In the genomic region with DNA sequence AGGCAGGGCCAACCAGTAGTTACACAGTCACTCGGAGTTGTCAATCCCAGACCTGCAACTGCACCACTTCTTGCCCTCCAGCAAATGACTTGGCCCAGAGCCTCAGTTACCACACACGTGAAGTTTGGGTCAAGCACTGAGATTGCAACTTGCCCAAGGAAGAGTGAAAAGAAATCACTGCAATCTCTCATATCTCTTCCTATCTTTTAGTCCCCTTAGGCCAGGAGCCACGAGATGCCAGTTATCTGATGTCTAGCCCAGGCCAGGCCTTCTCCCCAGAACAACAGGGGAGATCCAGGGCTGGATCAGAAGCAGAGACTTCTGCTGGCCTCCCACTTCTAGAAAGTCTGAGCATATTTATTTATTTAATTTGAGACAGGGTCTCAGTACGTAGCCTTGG, we compare ENCODE assay signal across 29 mouse cellular contexts. TPM values are rescaled to one million over a fixed set of nuclear protein-coding genes. Genes with fewer than 3 reads are reported as not detected.
DNase-seq lines count a peak whose midpoint lies in the region; ATAC-seq and TF ChIP-seq lines count a peak whose summit lies in the region.
"Had no signal": no experiment of that assay in that cellular context is flagged by ENCODE, and none has a peak within 500 bp of the region (broad histone marks: within the 10 kb centered on the region; RNA-seq: fewer than 3 reads in every experiment).

No protein-coding gene starts in this region.

- ATAC-seq in cerebellum, adult (ENCODE audit: insufficient number of reproducible peaks, low FRiP score, low TSS enrichment), result no peak
- no peak for ATAC-seq in liver, embryonic 12.5 days
- no peak for ATAC-seq in frontal cortex, adult (ENCODE audit: low TSS enrichment)
- ATAC-seq: forebrain, embryonic 15.5 days; intestine, postnatal 0 days had no signal

- H3K27ac ChIP-seq in kidney, adult 2 months (ENCODE audit: insufficient read depth, low read depth, low read length), result no peak overlapping the region
- H3K27ac ChIP-seq in liver, embryonic 12.5 days, result peak overlapping the region; percentile 94; the same call in 1 of the 2 replicates
- H3K27ac ChIP-seq: forebrain, embryonic 15.5 days; heart, adult 2 months; heart, embryonic 13.5 days; midbrain, embryonic 12.5 days; neural tube, embryonic 13.5 days had no signal

- no peak overlapping the region for H3K9ac ChIP-seq in liver, embryonic 12.5 days
- H3K9ac ChIP-seq: forebrain, embryonic 15.5 days had no signal

- no peak overlapping the region for H3K4me3 ChIP-seq in kidney, adult 2 months (ENCODE audit: insufficient read depth, low read depth, low read length)
- no peak overlapping the region for H3K4me3 ChIP-seq in liver, embryonic 12.5 days
- H3K4me3 ChIP-seq: forebrain, embryonic 15.5 days; gastrocnemius, adult 2 months; heart, adult 2 months; heart, embryonic 13.5 days; layer of hippocampus, adult 2 months; midbrain, embryonic 12.5 days; neural tube, embryonic 13.5 days had no signal

- H3K4me1 ChIP-seq in kidney, adult 2 months (ENCODE audit: control insufficient read depth, insufficient read depth, low read length), result peaks cover 21% of the 10 kb centered on the region
- peaks cover 80% of the 10 kb centered on the region for H3K4me1 ChIP-seq in liver, embryonic 12.5 days

- H3K27me3 ChIP-seq in kidney, adult 2 months (replicated peaks; ENCODE audit: control insufficient read depth, insufficient read depth, low read length), result no peaks in the 10 kb centered on the region
- no peaks in the 10 kb centered on the region for H3K27me3 ChIP-seq in liver, embryonic 12.5 days (replicated peaks)
- H3K27me3 ChIP-seq: CH12.LX; forebrain, embryonic 15.5 days; heart, embryonic 13.5 days; megakaryocyte, embryonic 14.5 days had no signal

- H3K36me3 ChIP-seq in kidney, adult 2 months (ENCODE audit: control insufficient read depth, insufficient read depth, low read length), result no peaks in the 10 kb centered on the region
- H3K36me3 ChIP-seq in liver, embryonic 12.5 days, result peaks cover 15% of the 10 kb centered on the region
- H3K36me3 ChIP-seq: forebrain, embryonic 15.5 days; heart, embryonic 13.5 days; midbrain, embryonic 12.5 days had no signal

- peak; percentile 27 for DNase-seq in cerebellum, adult 9-10 months
- peak; percentile 34 for DNase-seq in kidney, adult 2 months
- DNase-seq in kidney, postnatal 25 days, result no peak
- DNase-seq in thymus, postnatal 0 days (ENCODE audit: low spot score), result no peak
- DNase-seq: adrenal gland, adult 2 months; adrenal gland, postnatal 36 days; cerebellum, adult 8-10 months; cerebellum, postnatal 36 days; gastrocnemius, adult 2 months; gastrocnemius, postnatal 36 days; heart, adult 2 months; heart, postnatal 10 days; kidney, postnatal 14 days; left cerebral cortex, postnatal 4 days; lung, postnatal 36 days; thymus, postnatal 14 days had no signal

- H3K4me2 ChIP-seq in liver, embryonic 12.5 days, result no peak overlapping the region
- H3K4me2 ChIP-seq: forebrain, embryonic 15.5 days; heart, embryonic 13.5 days; midbrain, embryonic 12.5 days; neural tube, embryonic 13.5 days had no signal

- no peak for TF ChIP-seq CTCF in kidney, adult 2 months (conservative IDR thresholded peaks at IDR 0.05; ENCODE audit: insufficient read depth, insufficient read length, low read depth, low read length)

- no peaks in the 10 kb centered on the region for H3K9me3 ChIP-seq in liver, embryonic 12.5 days (replicated peaks)
- H3K9me3 ChIP-seq: forebrain, embryonic 15.5 days; heart, embryonic 13.5 days; megakaryocyte, embryonic 14.5 days; midbrain, embryonic 12.5 days; neural tube, embryonic 13.5 days had no signal

- 73% methylated on average over 4 of the region's 4 CpGs for WGBS in kidney, adult 2 months
- 57% methylated on average over 4 of the region's 4 CpGs for WGBS in liver, embryonic 12.5 days (ENCODE audit: insufficient replicate concordance)

- no peak for TF ChIP-seq POLR2A in kidney, adult 2 months (IDR thresholded peaks at IDR 0.05; ENCODE audit: low read depth, low read length)

RNA-seq across cellular contexts. Expression of gene Mfsd12, which starts 1.8 kb away (rescaled TPM):
- polyA plus RNA-seq in kidney, adult 2 months (2012; rRNA removed), result 23.4 and 28.1 TPM in 2 replicates
- polyA plus RNA-seq in liver, embryonic 12.5 days (2016; fragmentation: Nextera tagmentation; extraction: Ambion mirVana), result 20.8 and 21.0 TPM in 2 replicates
- polyA plus RNA-seq in thymus, postnatal 0 days (2015; fragmentation: Nextera tagmentation; extraction: Ambion mirVana), result 36.3 and 38.1 TPM in 2 replicates

RNA-seq across cellular contexts. Expression of gene Hmg20b, which starts 5.3 kb away (rescaled TPM):
- 66.4 and 82.1 TPM in 2 replicates for polyA plus RNA-seq in kidney, adult 2 months (2012; rRNA removed)
- 39.9 and 47.1 TPM in 2 replicates for polyA plus RNA-seq in liver, embryonic 12.5 days (2016; fragmentation: Nextera tagmentation; extraction: Ambion mirVana)
- 88.5 and 100 TPM in 2 replicates for polyA plus RNA-seq in thymus, postnatal 0 days (2015; fragmentation: Nextera tagmentation; extraction: Ambion mirVana)

RNA-seq across cellular contexts. Expression of gene 4930404N11Rik, which starts 10.1 kb away (rescaled TPM):
- polyA plus RNA-seq in kidney, adult 2 months (2012; rRNA removed), result 0.16 and 0.61 TPM in 2 replicates
- 1.4 TPM in 2 replicates for polyA plus RNA-seq in liver, embryonic 12.5 days (2016; fragmentation: Nextera tagmentation; extraction: Ambion mirVana)
- 1.7 and 3.0 TPM in 2 replicates for polyA plus RNA-seq in thymus, postnatal 0 days (2015; fragmentation: Nextera tagmentation; extraction: Ambion mirVana)
- polyA plus RNA-seq: embryonic facial prominence, embryonic 11.5 days had no signal

RNA-seq across cellular contexts. Expression of gene Gipc3, which starts 12.5 kb away (rescaled TPM):
- polyA plus RNA-seq in kidney, adult 2 months (2012; rRNA removed), result 1.4 and 1.5 TPM in 2 replicates
- polyA plus RNA-seq in liver, embryonic 12.5 days (2016; fragmentation: Nextera tagmentation; extraction: Ambion mirVana), result 0.04 TPM in 1 of 2 replicates, not detected in the other
- 0.14 and 0.16 TPM in 2 replicates for polyA plus RNA-seq in thymus, postnatal 0 days (2015; fragmentation: Nextera tagmentation; extraction: Ambion mirVana)
- polyA plus RNA-seq: embryonic facial prominence, embryonic 11.5 days; forebrain, embryonic 15.5 days; heart, embryonic 13.5 days; liver, embryonic 16.5 days; midbrain, embryonic 12.5 days; neural tube, embryonic 13.5 days had no signal

RNA-seq across cellular contexts. Expression of gene Fzr1, which starts 22.8 kb away (rescaled TPM):
- polyA plus RNA-seq in kidney, adult 2 months (2012; rRNA removed), result 41.1 and 49.8 TPM in 2 replicates
- 93.8 and 100 TPM in 2 replicates for polyA plus RNA-seq in liver, embryonic 12.5 days (2016; fragmentation: Nextera tagmentation; extraction: Ambion mirVana)
- polyA plus RNA-seq in thymus, postnatal 0 days (2015; fragmentation: Nextera tagmentation; extraction: Ambion mirVana), result 87.1 and 96.9 TPM in 2 replicates

Comparison
In these comparisons a context has a peak if more than half of its experiments do, and no peak if none do; other contexts are left out.
1. DNase-seq: peak in cerebellum, adult 9-10 months (single experiment) and kidney, adult 2 months (single experiment); none in kidney, postnatal 25 days (0 of 2) and thymus, postnatal 0 days (single experiment).